Mouse (Mus musculus) bone marrow macrophage, adult 2 months (primary cell): ENCODE results near the gene Sirt6.

Experiments used
- CTCF ChIP-seq: IDR thresholded peaks from 2 replicates; pipeline ENCODE4 v1.5.1; 2012; ENCODE audit warnings: low read depth, mild to moderate bottlenecking, low read length, moderate library complexity
- POLR2A ChIP-seq: IDR thresholded peaks from 2 replicates; pipeline ENCODE4 v1.6.1; 2012; ENCODE audit warnings: mild to moderate bottlenecking, low read depth, low read length, borderline replicate concordance

- peak; percentile 33; the same call in 1 of the 2 replicates for TF ChIP-seq CTCF
- TF ChIP-seq POLR2A, result no peak
Measured at GRCm38 (mm10) chr10:81643449-81644055, 16.0 kb upstream of the Sirt6 start.
